Mouse (Mus musculus) lung, embryonic 14.5 days (tissue): ENCODE data around the gene Ccl12. TPM values are rescaled to one million over a fixed set of nuclear protein-coding genes. Genes with fewer than 3 reads are reported as not detected.

Experiments
- ATAC-seq: fragments of 200-750 bp; cut with Nextera tagmentation; 2 replicates; pipeline ENCODE4 v1.8.0; 2017; ENCODE audit warnings: mild to moderate bottlenecking, moderate TSS enrichment, moderate library complexity; ENCODE audit not compliant: insufficient read depth
- DNase-seq: peaks from one replicate; pipeline ENCODE4 v3.0.0-alpha.2; 2015
- H3K27ac ChIP-seq: fragments of 300-500 bp; sonication (generic); 2 replicates; pipeline ENCODE4 v1.5.1; 2014; ENCODE audit warnings: low read depth, mild to moderate bottlenecking, moderate library complexity
- H3K27me3 ChIP-seq: fragments of 300-500 bp; sonication (generic); 2 replicates; pipeline ENCODE4 v1.6.1; 2014; ENCODE audit warnings: low read length, control low read depth; ENCODE audit not compliant: insufficient read depth
- H3K36me3 ChIP-seq: fragments of 300-500 bp; sonication (generic); 2 replicates; pipeline ENCODE4 v1.6.1; 2014; ENCODE audit warnings: control low read depth; ENCODE audit not compliant: insufficient read depth
- H3K4me1 ChIP-seq: fragments of 300-500 bp; sonication (generic); 2 replicates; pipeline ENCODE4 v1.6.1; 2014; ENCODE audit warnings: antibody characterized with exemption, control low read depth; ENCODE audit not compliant: insufficient read depth
- H3K4me2 ChIP-seq: fragments of 300-500 bp; sonication (generic); 2 replicates; pipeline ENCODE4 v1.6.1; 2014; ENCODE audit warnings: mild to moderate bottlenecking
- H3K4me3 ChIP-seq: fragments of 300-500 bp; sonication (generic); 2 replicates; pipeline ENCODE4 v1.5.1; 2014; ENCODE audit warnings: low read depth, low read length
- H3K9ac ChIP-seq: fragments of 300-500 bp; sonication (generic); 2 replicates; pipeline ENCODE4 v1.6.1; 2014
- H3K9me3 ChIP-seq: fragments of 300-500 bp; sonication (generic); 2 replicates; pipeline ENCODE4 v1.6.1; 2016; ENCODE audit warnings: low read depth, low read length, control low read depth
- CTCF ChIP-seq: IDR thresholded peaks from 2 replicates; pipeline ENCODE4 v1.5.1; 2016; ENCODE audit warnings: antibody characterized with exemption, low read depth
- whole genome bisulfite sequencing: fragments of 180-500 bp; shearing (Covaris S2); extraction: QIAGEN DNeasy Blood & Tissue Kit; methylation state at CpG from one replicate; pipeline ENCODE4 v1.1.7; 2014; 5-methylcytosine and 5-hydroxymethylcytosine counted together
- polyA plus RNA-seq: library from polyadenylated mRNA; unstranded; fragments of >200 nt; fragmentation: Nextera tagmentation; extraction: Ambion mirVana; gene quantifications from 2 replicates; pipeline ENCODE4 v1.2.1, GENCODE M21; 2014

Ccl12 gene
- polyA plus RNA-seq, 1 experiment from 2014 or later = 2.9 TPM

DNA sequence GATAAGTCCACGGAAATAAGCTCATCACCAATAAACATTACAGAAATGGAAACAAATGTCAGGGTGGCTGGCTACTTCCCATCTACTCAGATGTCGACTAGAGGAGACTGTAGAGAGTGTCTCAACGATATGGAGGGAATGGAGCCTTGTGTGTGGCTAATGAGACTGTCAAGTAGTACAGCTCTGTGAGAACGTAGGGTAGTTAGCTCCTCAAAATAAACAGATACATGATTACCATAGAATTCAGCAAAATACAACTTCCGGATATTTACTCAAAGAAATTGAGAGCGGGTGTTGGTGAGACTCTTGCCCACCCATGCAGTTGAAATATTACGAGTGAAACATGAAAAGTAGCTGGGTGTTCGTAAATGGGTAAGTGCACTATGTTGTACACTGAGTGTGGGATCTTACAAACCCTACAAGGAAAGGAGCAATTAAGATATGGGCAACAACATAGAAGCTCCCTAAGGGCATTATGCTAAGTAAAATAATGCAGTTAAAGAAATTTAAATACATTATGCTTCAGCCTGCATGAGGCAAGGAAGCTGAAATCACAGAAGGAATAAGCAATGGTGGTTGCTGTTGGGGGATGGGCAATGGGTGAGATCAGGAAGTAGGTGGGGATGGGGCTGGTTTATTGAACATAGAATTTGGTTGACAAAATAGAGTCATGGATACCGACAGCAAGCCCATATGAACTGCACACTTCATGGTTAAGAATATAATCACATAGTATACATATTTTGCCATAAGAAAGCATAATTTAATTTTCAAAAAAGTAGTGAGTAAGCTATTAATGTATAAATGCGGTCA, 1.9 kb upstream of the Ccl12 start:
- WGBS = 41% methylated on average over 10 of the region's 10 CpGs
- no peak overlapping the region for H3K4me3 ChIP-seq
- TF ChIP-seq CTCF = no peak
- H3K27ac ChIP-seq = peak overlapping the region; percentile 70; the same call in 1 of the 2 replicates
- no peaks in the 10 kb centered on the region for H3K36me3 ChIP-seq
- ATAC-seq (peak; percentile 98), DNase-seq (peak; percentile 85)
- H3K9me3 ChIP-seq = no peaks in the 10 kb centered on the region
- no peak overlapping the region for H3K9ac ChIP-seq
- no peaks in the 10 kb centered on the region for H3K27me3 ChIP-seq
- 0 out of 2 replicates have a peak, but pooled peaks cover 3% of the 10 kb centered on the region for H3K4me1 ChIP-seq
- no peak overlapping the region for H3K4me2 ChIP-seq

- H3K4me3 ChIP-seq = no peak overlapping the region
- no peaks in the 10 kb centered on the region for H3K36me3 ChIP-seq
- no peak for ATAC-seq
- H3K9me3 ChIP-seq = no peaks in the 10 kb centered on the region
- 0 out of 2 replicates have a peak, but pooled peaks cover 3% of the 10 kb centered on the region for H3K4me1 ChIP-seq
- H3K27ac ChIP-seq = peak overlapping the region; percentile 18; the same call in 1 of the 2 replicates
- no peak for DNase-seq
- WGBS = 80% methylated on average over 4 of the region's 4 CpGs
- H3K9ac ChIP-seq = no peak overlapping the region
- no peak overlapping the region for H3K4me2 ChIP-seq
- H3K27me3 ChIP-seq = no peaks in the 10 kb centered on the region
- no peak for TF ChIP-seq CTCF
Observed at GRCm38 (mm10) chr11:82101087-82101486, 558 bp upstream of the Ccl12 start.

GRCm38 (mm10) chr11:82109611-82110010, 8.0 kb downstream of the Ccl12 start:
- no peak overlapping the region for H3K9ac ChIP-seq
- H3K36me3 ChIP-seq = no peaks in the 10 kb centered on the region
- no peak for DNase-seq
- H3K27ac ChIP-seq = no peak overlapping the region
- no peaks in the 10 kb centered on the region for H3K9me3 ChIP-seq
- H3K27me3 ChIP-seq = no peaks in the 10 kb centered on the region
- H3K4me1 ChIP-seq = no peaks in the 10 kb centered on the region
- H3K4me3 ChIP-seq = no peak overlapping the region
- H3K4me2 ChIP-seq = no peak overlapping the region
- no peak for TF ChIP-seq CTCF
- ATAC-seq = no peak

DNA sequence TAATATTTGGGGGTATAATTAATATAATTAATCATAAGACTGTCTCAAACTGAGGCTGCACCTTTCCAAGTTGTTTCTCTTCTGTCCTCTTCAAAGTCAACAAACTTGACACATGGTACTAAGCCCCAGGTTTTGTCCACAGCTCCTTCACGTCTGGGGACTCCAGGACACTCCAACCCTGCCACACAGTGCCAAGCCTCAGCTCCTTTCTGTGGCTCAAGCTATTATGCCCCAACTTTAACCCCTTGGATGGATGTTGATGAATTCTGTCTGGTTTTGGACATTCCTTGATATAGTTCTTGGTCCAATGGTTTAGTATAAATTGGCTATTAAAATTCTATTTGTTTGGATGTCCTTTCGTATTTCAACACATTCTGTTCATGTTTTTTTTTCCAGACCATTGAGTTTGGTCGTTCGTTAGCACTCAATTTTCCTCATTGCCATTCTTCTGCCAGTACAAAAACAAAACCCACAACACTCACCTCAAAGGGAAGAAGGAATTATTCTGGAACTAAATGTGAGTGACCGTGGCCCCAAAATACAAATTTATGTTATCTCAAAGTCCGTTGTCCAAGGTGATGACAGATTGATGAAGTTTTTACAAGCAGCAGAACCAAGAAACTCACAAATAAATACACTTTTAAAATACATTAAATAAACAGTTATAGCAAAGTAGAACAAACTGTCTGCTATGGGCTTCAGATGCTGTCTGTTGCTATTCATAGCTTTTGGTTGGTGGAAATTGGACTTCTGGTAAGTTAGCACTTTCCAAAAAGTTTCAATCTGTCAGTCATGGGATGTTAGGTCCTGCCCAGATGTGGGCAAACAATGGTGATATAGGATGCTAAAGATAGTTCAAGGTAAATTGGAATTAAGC, 9.0 kb downstream of the Ccl12 start:
- peak; percentile 60 for ATAC-seq

GRCm38 (mm10) chr11:82114885-82115284, 13.2 kb downstream of the Ccl12 start, which contains the start of gene Ccl8:
Ccl8 (plus strand) TSS chr11:82115185.
- no peak within 1 kb of the TSS for H3K4me3 ChIP-seq
- no peak for TF ChIP-seq CTCF
- 89% methylated on average over 3 of the region's 3 CpGs for WGBS
- ATAC-seq (no peak), DNase-seq (no peak)
- H3K9ac ChIP-seq = no peak within 1 kb of the TSS
- no peak within 1 kb of the TSS for H3K27ac ChIP-seq
- no peaks in the 10 kb centered on the region for H3K27me3 ChIP-seq
- H3K4me2 ChIP-seq = no peak within 1 kb of the TSS
- H3K36me3 ChIP-seq = no peaks in the 10 kb centered on the region
- H3K4me1 ChIP-seq = no peaks in the 10 kb centered on the region
- H3K9me3 ChIP-seq = no peaks in the 10 kb centered on the region

More for the DNA sequence above, 9.0 kb downstream of the Ccl12 start:
- 28% methylated on average over 6 of the region's 6 CpGs for WGBS
- no peaks in the 10 kb centered on the region for H3K36me3 ChIP-seq
- peak; percentile 86 for DNase-seq
- no peaks in the 10 kb centered on the region for H3K27me3 ChIP-seq
- H3K9ac ChIP-seq = no peak overlapping the region
- TF ChIP-seq CTCF = no peak
- no peak overlapping the region for H3K27ac ChIP-seq
- H3K9me3 ChIP-seq = no peaks in the 10 kb centered on the region
- H3K4me3 ChIP-seq = no peak overlapping the region
- H3K4me2 ChIP-seq = no peak overlapping the region
- H3K4me1 ChIP-seq = no peaks in the 10 kb centered on the region

GRCm38 (mm10) chr11:82116041-82116440, 14.4 kb downstream of the Ccl12 start:
- no peak for ATAC-seq
- Histone ChIP-seq H3K9me3 (no peaks in the 10 kb centered on the region), H3K27me3 (no peaks in the 10 kb centered on the region), H3K4me3 (no peak overlapping the region), H3K27ac (no peak overlapping the region), H3K4me1 (no peaks in the 10 kb centered on the region), H3K36me3 (no peaks in the 10 kb centered on the region), H3K4me2 (no peak overlapping the region), H3K9ac (no peak overlapping the region)
- DNase-seq = no peak
- 77% methylated on average over 3 of the region's 3 CpGs for WGBS
- no peak for TF ChIP-seq CTCF

GRCm38 (mm10) chr11:82132977-82133376, 31.3 kb downstream of the Ccl12 start:
- WGBS = 68% methylated on average over 1 of the region's 1 CpGs
- Histone ChIP-seq H3K4me2 (no peak overlapping the region), H3K27ac (no peak overlapping the region), H3K9ac (no peak overlapping the region), H3K9me3 (no peaks in the 10 kb centered on the region), H3K27me3 (no peaks in the 10 kb centered on the region), H3K4me3 (no peak overlapping the region), H3K36me3 (no peaks in the 10 kb centered on the region), H3K4me1 (no peaks in the 10 kb centered on the region)
- DNase-seq (no peak), ATAC-seq (no peak)
- TF ChIP-seq CTCF = no peak
